Mouse (Mus musculus): ENCODE measurements around the gene Ppp1r16b.

GRCm38 (mm10) chr2:158716066-158716465 is 50.9 kb downstream of the Ppp1r16b start:
- TF ChIP-seq CTCF (IDR thresholded peaks at IDR 0.05; ENCODE audit: borderline replicate concordance, extremely low read depth, insufficient read depth, insufficient read length): no peak
- no peak for TF ChIP-seq POLR2A (IDR thresholded peaks at IDR 0.05; ENCODE audit: borderline replicate concordance, extremely low read depth, insufficient read depth, insufficient read length, poor library complexity, severe bottlenecking)

Measured in brain, embryonic 14.5 days (tissue).